Mouse (Mus musculus) heart, embryonic 16.5 days (tissue): ENCODE data around the gene Srgap1. TPM values are rescaled to one million over a fixed set of nuclear protein-coding genes. Genes with fewer than 3 reads are reported as not detected.

Experiments
- ATAC-seq: fragments of 200-750 bp; cut with Nextera tagmentation; replicated peaks from 2 replicates; pipeline ENCODE4 v1.8.0; 2017; ENCODE audit warnings: moderate number of reproducible peaks; ENCODE audit not compliant: insufficient read depth, low FRiP score; ENCODE audit errors: extremely low read depth
- H3K27ac ChIP-seq: fragments of 300-500 bp; sonication (generic); 2 replicates; pipeline ENCODE4 v1.5.1; 2014; ENCODE audit warnings: mild to moderate bottlenecking, low read length, control low read depth, moderate library complexity
- H3K27me3 ChIP-seq: fragments of 300-500 bp; sonication (generic); 2 replicates; pipeline ENCODE4 v1.6.1; 2014; ENCODE audit warnings: low read length, mixed read lengths; ENCODE audit not compliant: control insufficient read depth, insufficient read depth
- H3K36me3 ChIP-seq: fragments of 300-500 bp; sonication (generic); 2 replicates; pipeline ENCODE4 v1.6.1; 2014; ENCODE audit not compliant: control insufficient read depth, insufficient read depth
- H3K4me1 ChIP-seq: fragments of 300-500 bp; sonication (generic); 2 replicates; pipeline ENCODE4 v1.6.1; 2014; ENCODE audit warnings: low read length, mixed read lengths; ENCODE audit not compliant: control insufficient read depth, insufficient read depth
- H3K4me2 ChIP-seq: fragments of 300-500 bp; sonication (generic); 2 replicates; pipeline ENCODE4 v1.6.1; 2014; ENCODE audit warnings: low read depth, mild to moderate bottlenecking, control low read depth, low read length
- H3K4me3 ChIP-seq: fragments of 300-500 bp; sonication (generic); 2 replicates; pipeline ENCODE4 v1.5.1; 2014; ENCODE audit warnings: mild to moderate bottlenecking, control low read depth, low read length
- H3K9ac ChIP-seq: fragments of 300-500 bp; sonication (generic); 2 replicates; pipeline ENCODE4 v1.6.1; 2014; ENCODE audit warnings: low read length, control low read depth
- H3K9me3 ChIP-seq: fragments of 300-500 bp; sonication (generic); replicated peaks from 2 replicates; pipeline ENCODE4 v1.6.1; 2016; ENCODE audit warnings: low read length; ENCODE audit not compliant: control insufficient read depth
- WGBS: fragments of 180-500 bp; shearing (Covaris S2); extraction: QIAGEN DNeasy Blood & Tissue Kit; methylation state at CpG from one replicate; pipeline ENCODE4 v1.1.7; 2014; 5-methylcytosine and 5-hydroxymethylcytosine counted together
- polyA plus RNA-seq: library from polyadenylated mRNA; unstranded; fragments of >200 nt; fragmentation: Nextera tagmentation; extraction: Ambion mirVana; gene quantifications from 2 replicates; pipeline ENCODE4 v1.2.1, GENCODE M21; 2015

Srgap1 gene
- polyA plus RNA-seq, 1 experiment from 2014 or later, result 7.1 TPM

DNA sequence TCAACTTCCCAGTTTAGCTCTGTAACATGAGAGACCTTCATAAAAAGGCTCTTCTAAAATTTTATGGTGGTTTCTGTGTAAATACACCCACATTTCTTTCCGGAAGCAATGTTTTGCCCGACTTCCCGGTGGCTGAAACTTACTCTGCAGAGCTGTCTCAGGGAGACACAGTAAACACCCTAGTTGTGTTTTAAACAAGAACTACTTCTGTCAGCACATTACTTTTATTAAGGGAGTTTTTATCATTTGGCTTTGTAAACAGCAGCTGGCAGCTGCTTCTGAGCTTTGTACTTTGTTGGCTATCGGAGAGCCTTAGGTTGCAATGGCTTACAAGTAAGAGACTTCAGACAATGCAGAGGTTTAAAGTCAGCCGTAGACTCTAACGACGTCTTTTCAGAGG is 17.4 kb downstream of the Srgap1 start:
- Histone ChIP-seq H3K4me2 (peak overlapping the region; percentile 10; the same call in 1 of the 2 replicates), H3K36me3 (no peaks in the 10 kb centered on the region), H3K9ac (no peak overlapping the region), H3K4me1 (peaks cover 17% of the 10 kb centered on the region), H3K27me3 (peaks cover 19% of the 10 kb centered on the region), H3K4me3 (no peak overlapping the region), H3K9me3 (no peaks in the 10 kb centered on the region), H3K27ac (no peak overlapping the region)
- no peak for ATAC-seq
- WGBS, result 58% methylated on average over 7 of the region's 7 CpGs

DNA sequence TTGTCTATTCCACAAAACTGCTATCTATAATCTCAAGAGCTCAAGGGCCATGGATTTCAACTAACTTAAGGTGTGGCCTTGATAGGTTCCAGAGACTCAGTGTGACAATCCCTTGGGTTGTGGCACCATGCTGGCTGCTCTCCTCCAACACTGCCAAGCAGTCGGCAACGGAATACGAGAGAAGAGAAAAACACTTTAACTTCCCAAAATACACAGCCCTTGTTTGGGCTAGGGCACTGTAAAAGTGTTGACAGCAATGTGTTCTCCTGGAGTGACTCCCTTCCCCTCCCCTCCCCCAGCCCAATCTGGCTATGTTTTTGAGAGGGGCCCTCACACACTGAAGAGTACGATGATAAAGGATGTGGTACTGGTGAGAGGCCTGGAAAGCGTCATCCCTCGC is 21.9 kb downstream of the Srgap1 start:
- 26% methylated on average over 6 of the region's 6 CpGs for WGBS
- peaks cover 21% of the 10 kb centered on the region for H3K27me3 ChIP-seq

GRCm38 (mm10) chr10:122020906-122021305 is 26.2 kb downstream of the Srgap1 start:
- Histone ChIP-seq H3K36me3 (no peaks in the 10 kb centered on the region), H3K9ac (no peak overlapping the region), H3K4me3 (no peak overlapping the region), H3K9me3 (peaks cover 5% of the 10 kb centered on the region), H3K27ac (no peak overlapping the region), H3K4me2 (no peak overlapping the region), H3K27me3 (peaks cover 14% of the 10 kb centered on the region), H3K4me1 (peaks cover 44% of the 10 kb centered on the region)
- 82% methylated on average over 5 of the region's 5 CpGs for WGBS
- ATAC-seq, result no peak

More for the DNA sequence above, 21.9 kb downstream of the Srgap1 start:
- Histone ChIP-seq H3K4me2 (0 out of 2 replicates have a peak overlapping the region, but pooled peaks have one; percentile 31), H3K36me3 (no peaks in the 10 kb centered on the region), H3K4me3 (no peak overlapping the region), H3K9ac (no peak overlapping the region), H3K9me3 (peaks cover 5% of the 10 kb centered on the region), H3K4me1 (peaks cover 17% of the 10 kb centered on the region), H3K27ac (no peak overlapping the region)
- peak; percentile 95 for ATAC-seq

- Histone ChIP-seq H3K4me1 (peaks cover 39% of the 10 kb centered on the region), H3K27me3 (peaks cover 14% of the 10 kb centered on the region), H3K4me3 (no peak overlapping the region), H3K36me3 (no peaks in the 10 kb centered on the region), H3K9ac (no peak overlapping the region), H3K4me2 (no peak overlapping the region), H3K9me3 (peaks cover 5% of the 10 kb centered on the region), H3K27ac (no peak overlapping the region)
- no peak for ATAC-seq
- WGBS, result 58% methylated on average over 5 of the region's 5 CpGs
Measured at GRCm38 (mm10) chr10:122020255-122020654, 26.9 kb downstream of the Srgap1 start.

GRCm38 (mm10) chr10:122018594-122019048 is 28.5 kb downstream of the Srgap1 start:
- Histone ChIP-seq H3K4me2 (peak overlapping the region; percentile 29; the same call in 1 of the 2 replicates), H3K4me3 (no peak overlapping the region), H3K27me3 (peaks cover 14% of the 10 kb centered on the region), H3K36me3 (no peaks in the 10 kb centered on the region), H3K9me3 (no peaks in the 10 kb centered on the region; the same call in 1 of the 2 replicates), H3K4me1 (peaks cover 39% of the 10 kb centered on the region), H3K27ac (peak overlapping the region; percentile 38; the same call in 1 of the 2 replicates), H3K9ac (no peak overlapping the region)
- peak; percentile 88 for ATAC-seq
- 14% methylated on average over 10 of the region's 10 CpGs for WGBS

GRCm38 (mm10) chr10:122017743-122018142 is 29.4 kb downstream of the Srgap1 start:
- 88% methylated on average over 8 of the region's 8 CpGs for WGBS
- H3K27me3 ChIP-seq, result peaks cover 14% of the 10 kb centered on the region
- H3K27ac ChIP-seq, result no peak overlapping the region

GRCm38 (mm10) chr10:122017063-122017462 is 30.1 kb downstream of the Srgap1 start:
- no peaks in the 10 kb centered on the region for H3K9me3 ChIP-seq
- no peak overlapping the region for H3K4me3 ChIP-seq
- H3K9ac ChIP-seq, result no peak overlapping the region
- H3K4me1 ChIP-seq, result peaks cover 39% of the 10 kb centered on the region
- no peaks in the 10 kb centered on the region for H3K36me3 ChIP-seq
- ATAC-seq, result no peak
- 42% methylated on average over 5 of the region's 5 CpGs for WGBS
- H3K27me3 ChIP-seq, result peaks cover 8% of the 10 kb centered on the region
- no peak overlapping the region for H3K27ac ChIP-seq
- H3K4me2 ChIP-seq, result no peak overlapping the region

More at GRCm38 (mm10) chr10:122017743-122018142, 29.4 kb downstream of the Srgap1 start:
- H3K4me1 ChIP-seq, result peaks cover 39% of the 10 kb centered on the region
- H3K9ac ChIP-seq, result no peak overlapping the region
- H3K9me3 ChIP-seq, result no peaks in the 10 kb centered on the region
- no peak for ATAC-seq
- H3K4me3 ChIP-seq, result no peak overlapping the region
- no peaks in the 10 kb centered on the region for H3K36me3 ChIP-seq
- H3K4me2 ChIP-seq, result no peak overlapping the region

DNA sequence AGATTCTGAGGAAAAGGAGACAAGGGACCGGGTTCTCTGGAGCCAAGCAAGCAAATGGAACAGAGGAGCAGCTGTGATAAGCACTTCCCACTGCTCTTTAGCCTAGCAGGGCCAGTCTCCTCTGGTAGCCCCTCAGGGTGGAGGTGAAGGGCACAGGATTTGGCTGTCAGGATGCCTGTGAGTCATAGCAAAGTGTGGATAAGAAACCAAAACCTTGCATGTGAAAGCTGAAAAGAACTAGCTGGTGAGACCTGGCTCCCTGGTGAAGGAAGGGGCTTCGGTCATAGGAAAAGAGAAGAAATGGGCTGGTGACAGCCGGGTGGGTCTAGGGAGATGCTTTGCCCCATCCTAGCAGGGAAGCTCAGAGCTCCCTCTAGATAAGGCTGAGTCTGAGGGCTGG is 30.5 kb downstream of the Srgap1 start:
- Histone ChIP-seq H3K27me3 (peaks cover 6% of the 10 kb centered on the region; the same call in 1 of the 2 replicates), H3K36me3 (no peaks in the 10 kb centered on the region), H3K9me3 (no peaks in the 10 kb centered on the region), H3K27ac (no peak overlapping the region), H3K4me2 (no peak overlapping the region), H3K4me1 (peaks cover 39% of the 10 kb centered on the region), H3K4me3 (no peak overlapping the region), H3K9ac (no peak overlapping the region)
- no peak for ATAC-seq
- 63% methylated on average over 3 of the region's 3 CpGs for WGBS

DNA sequence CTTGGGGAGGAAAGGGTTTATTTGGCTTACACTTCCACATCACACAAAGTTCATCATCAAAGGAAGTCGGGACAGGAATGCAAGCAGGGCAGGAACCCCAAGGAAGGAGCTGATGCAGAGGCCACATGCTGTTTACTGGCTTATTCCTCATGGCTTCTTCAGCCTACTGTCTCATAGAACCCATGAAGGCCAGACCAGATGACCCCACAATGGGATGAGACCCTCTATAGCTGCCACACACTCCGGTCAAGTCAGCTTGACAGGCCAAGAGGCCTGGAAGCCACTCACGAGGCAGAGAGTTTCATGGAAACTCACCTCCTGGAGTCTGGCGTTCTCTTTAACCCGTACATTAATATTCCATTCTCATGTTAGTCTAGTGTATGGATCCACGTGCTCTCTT is 34.8 kb downstream of the Srgap1 start:
- H3K36me3 ChIP-seq, result no peaks in the 10 kb centered on the region
- WGBS, result 75% methylated on average over 6 of the region's 6 CpGs

More for the DNA sequence above, 34.8 kb downstream of the Srgap1 start:
- no peak overlapping the region for H3K4me2 ChIP-seq
- no peak overlapping the region for H3K4me3 ChIP-seq
- ATAC-seq, result no peak
- H3K27ac ChIP-seq, result no peak overlapping the region
- H3K9me3 ChIP-seq, result no peaks in the 10 kb centered on the region
- H3K27me3 ChIP-seq, result no peaks in the 10 kb centered on the region
- peaks cover 33% of the 10 kb centered on the region for H3K4me1 ChIP-seq
- H3K9ac ChIP-seq, result no peak overlapping the region
